Mouse (Mus musculus) myocyte (in vitro differentiated cells): ENCODE data around the gene St3gal5. TPM values are rescaled to one million over a fixed set of nuclear protein-coding genes. Genes with fewer than 3 reads are reported as not detected.

Source experiments
- H3K27me3 ChIP-seq: one replicate; pipeline ENCODE4 v1.6.1; 2011; ENCODE audit not compliant: control insufficient read depth, insufficient read depth, insufficient read length
- H3K36me3 ChIP-seq: one replicate; pipeline ENCODE4 v1.6.1; 2011; ENCODE audit not compliant: control insufficient read depth, insufficient read depth
- H3K4me2 ChIP-seq: one replicate; pipeline ENCODE4 v1.6.1; 2011; ENCODE audit warnings: low read depth, control low read depth
- H3K4me3 ChIP-seq: one replicate; pipeline ENCODE4 v1.5.1; 2011; ENCODE audit warnings: mild to moderate bottlenecking, control low read depth, moderate library complexity
- H3K79me2 ChIP-seq: one replicate; pipeline ENCODE4 v1.6.1; 2011; ENCODE audit not compliant: control insufficient read depth, insufficient read depth
- H3ac ChIP-seq: one replicate; pipeline ENCODE4 v1.6.1; 2011; ENCODE audit not compliant: control insufficient read depth, insufficient read length
- CEBPB ChIP-seq: IDR thresholded peaks from 2 replicates; pipeline ENCODE4 v1.6.1; 2011; ENCODE audit warnings: mild to moderate bottlenecking, moderate library complexity; ENCODE audit not compliant: poor library complexity, insufficient read depth, severe bottlenecking
- E2F4 ChIP-seq: IDR thresholded peaks from one replicate; pipeline ENCODE4 v1.6.1; 2011; ENCODE audit warnings: mild to moderate bottlenecking, control low read depth, moderate library complexity; ENCODE audit not compliant: insufficient read depth
- MAX ChIP-seq: IDR thresholded peaks from one replicate; pipeline ENCODE4 v1.6.1; 2011; ENCODE audit warnings: low read depth, mild to moderate bottlenecking, control low read depth
- MYOD1 ChIP-seq, 3 experiments: IDR thresholded peaks; one replicate each; pipeline ENCODE4 v1.6.1; 2011; ENCODE audit warnings: control low read depth in 2 of 3, low read depth in 2 of 3, mild to moderate bottlenecking in 2 of 3, moderate library complexity in 1 of 3; ENCODE audit not compliant: insufficient read length in 2 of 3, control insufficient read depth in 1 of 3
- MYOG ChIP-seq, 3 experiments: IDR thresholded peaks; one replicate each; pipeline ENCODE4 v1.6.1; 2011; ENCODE audit warnings: control low read depth in 2 of 3, low read depth in 2 of 3, mild to moderate bottlenecking in 2 of 3; ENCODE audit not compliant: insufficient read length in 2 of 3, control insufficient read depth in 1 of 3, insufficient read depth in 1 of 3
- POLR2A ChIP-seq: IDR thresholded peaks from one replicate; pipeline ENCODE4 v1.6.1; 2011; ENCODE audit warnings: low read depth, mild to moderate bottlenecking, control low read depth, moderate library complexity; ENCODE audit not compliant: insufficient read length
- POLR2AphosphoS2 ChIP-seq: IDR thresholded peaks from one replicate; pipeline ENCODE4 v1.6.1; 2011; ENCODE audit warnings: low read depth, control low read depth; ENCODE audit not compliant: insufficient read length
- REST ChIP-seq: IDR thresholded peaks from one replicate; pipeline ENCODE4 v1.6.1; 2011; ENCODE audit warnings: mild to moderate bottlenecking, control low read depth, moderate library complexity; ENCODE audit not compliant: insufficient read depth, insufficient read length
- SRF ChIP-seq: IDR thresholded peaks from one replicate; pipeline ENCODE4 v1.6.1; 2011; ENCODE audit warnings: low read depth; ENCODE audit not compliant: control insufficient read depth, insufficient read length
- TCF12 ChIP-seq: IDR thresholded peaks from one replicate; pipeline ENCODE4 v1.6.1; 2011; ENCODE audit warnings: mild to moderate bottlenecking, control low read depth; ENCODE audit not compliant: poor library complexity, insufficient read depth, severe bottlenecking
- TCF3 ChIP-seq: IDR thresholded peaks from one replicate; pipeline ENCODE4 v1.6.1; 2011; ENCODE audit warnings: low read depth, control low read depth; ENCODE audit not compliant: insufficient read length
- USF1 ChIP-seq: IDR thresholded peaks from one replicate; pipeline ENCODE4 v1.6.1; 2011; ENCODE audit warnings: low read depth, mild to moderate bottlenecking, control low read depth, moderate library complexity
- polyA plus RNA-seq: library from polyadenylated mRNA; unstranded; fragments of >200 nt; fragmentation: generic; extraction: Trizol; gene quantifications from one replicate; pipeline ENCODE4 v1.2.1, GENCODE M21; 2012; ENCODE audit warnings: missing spikeins

Gene St3gal5
- polyA plus RNA-seq, 1 experiment: 94.5 TPM

- Histone ChIP-seq H3K36me3 (no peaks in the 10 kb centered on the region), H3K4me2 (no peak overlapping the region), H3K27me3 (no peaks in the 10 kb centered on the region), H3ac (no peak overlapping the region), H3K4me3 (no peak overlapping the region), H3K79me2 (no peaks in the 10 kb centered on the region)
- TF ChIP-seq POLR2A: no peak
- no peak for TF ChIP-seq TCF3
- no peak for TF ChIP-seq MAX
- TF ChIP-seq USF1: no peak
- TF ChIP-seq REST: no peak
- no peak for TF ChIP-seq CEBPB
- no peak for TF ChIP-seq E2F4
- TF ChIP-seq TCF12: no peak
- TF ChIP-seq SRF: no peak
- no peak for TF ChIP-seq MYOG (IDR thresholded peaks at IDR 0.05; ENCODE audit: control insufficient read depth in 1 of 3, insufficient read depth in 1 of 3, insufficient read length in 2 of 3, low read depth in 2 of 3)
- no peak for TF ChIP-seq POLR2AphosphoS2
- TF ChIP-seq MYOD1 (IDR thresholded peaks at IDR 0.05; ENCODE audit: control insufficient read depth in 1 of 3, insufficient read length in 2 of 3, low read depth in 2 of 3): no peak
Measured at GRCm38 (mm10) chr6:72179562-72180502, 82.4 kb downstream of the St3gal5 start.

- Histone ChIP-seq H3K4me2 (no peak overlapping the region), H3ac (no peak overlapping the region), H3K79me2 (no peaks in the 10 kb centered on the region), H3K27me3 (no peaks in the 10 kb centered on the region), H3K4me3 (no peak overlapping the region), H3K36me3 (no peaks in the 10 kb centered on the region)
- TF ChIP-seq CEBPB (no peak), E2F4 (no peak)
Measured at GRCm38 (mm10) chr6:72184576-72184975, 87.2 kb downstream of the St3gal5 start.

GRCm38 (mm10) chr6:72185893-72186490 lies 88.6 kb downstream of the St3gal5 start:
- TF ChIP-seq SRF (no peak), TCF12 (no peak), MAX (no peak), REST (no peak), TCF3 (no peak), CEBPB (no peak), MYOG (IDR thresholded peaks at IDR 0.05; ENCODE audit: control insufficient read depth in 1 of 3, insufficient read depth in 1 of 3, insufficient read length in 2 of 3, low read depth in 2 of 3) (no peak), USF1 (no peak), MYOD1 (IDR thresholded peaks at IDR 0.05; ENCODE audit: control insufficient read depth in 1 of 3, insufficient read length in 2 of 3, low read depth in 2 of 3) (no peak), E2F4 (no peak), POLR2AphosphoS2 (no peak), POLR2A (no peak)
- H3K27me3 ChIP-seq: no peaks in the 10 kb centered on the region
- no peak overlapping the region for H3ac ChIP-seq
- no peak overlapping the region for H3K4me2 ChIP-seq
- H3K4me3 ChIP-seq: no peak overlapping the region
- H3K79me2 ChIP-seq: no peaks in the 10 kb centered on the region
- H3K36me3 ChIP-seq: no peaks in the 10 kb centered on the region

GRCm38 (mm10) chr6:72186809-72187208 lies 89.4 kb downstream of the St3gal5 start:
- Histone ChIP-seq H3K4me3 (no peak overlapping the region), H3K27me3 (no peaks in the 10 kb centered on the region), H3K4me2 (no peak overlapping the region), H3K79me2 (no peaks in the 10 kb centered on the region), H3ac (no peak overlapping the region), H3K36me3 (no peaks in the 10 kb centered on the region)
- no peak for TF ChIP-seq POLR2AphosphoS2
- no peak for TF ChIP-seq TCF12
- no peak for TF ChIP-seq USF1
- no peak for TF ChIP-seq CEBPB
